Mouse (Mus musculus) kidney, postnatal 4 days (tissue): ENCODE results near the gene Sh2b2.
A peak's percentile ranks its signal among the peaks of the same experiment; 100 is the strongest.

ENCODE experiments used
- DNase-seq, 2 experiments: peaks; one replicate each; pipeline ENCODE4 v3.0.0; 2021; ENCODE audit warnings: mixed read lengths in 2 of 2

Gene Sh2b2

GRCm38 (mm10) chr5:136179594-136179993, 66.8 kb downstream of the Sh2b2 start:
- DNase-seq, result no peak

GRCm38 (mm10) chr5:136173606-136174463, 72.5 kb downstream of the Sh2b2 start:
- peak; percentile 59 to 65 for DNase-seq

- DNase-seq, result no peak
These were observed 73.4 kb downstream of the Sh2b2 start for GRCm38 (mm10) chr5:136172939-136173338.

- peak; percentile 18 to 27 for DNase-seq
These were observed 74.7 kb downstream of the Sh2b2 start for GRCm38 (mm10) chr5:136171363-136172341.

GRCm38 (mm10) chr5:136170512-136171362, 75.6 kb downstream of the Sh2b2 start, which contains the start of gene Orai2:
Gene Orai2 (minus strand): TSS chr5:136170713.
- DNase-seq, result peak; percentile 88 to 93

- peak; percentile 57 to 67 for DNase-seq
These were observed 76.5 kb downstream of the Sh2b2 start for GRCm38 (mm10) chr5:136169626-136170511.
